Mouse (Mus musculus): ENCODE measurements around the gene Eif2b1. TPM values are rescaled to one million over a fixed set of nuclear protein-coding genes. Genes with fewer than 3 reads are reported as not detected.
A peak's percentile ranks its signal among the peaks of the same experiment; 100 is the strongest.
"Not testable (repeated sequence)": the region's sequence is repeated elsewhere in the genome, so short reads cannot be mapped to it uniquely, and the experiment has no call there.

The Eif2b1 gene
- total and polyA plus RNA-seq, 3 experiments: 18.4 to 27.6 (median 23.5) TPM

GRCm38 (mm10) chr5:124552558-124553307 lies 26.2 kb downstream of the Eif2b1 start, which contains the start of gene Ddx55:
TSS of gene Ddx55 (plus strand) at chr5:124552864.
- H3K79me2 ChIP-seq (replicated peaks; ENCODE audit: control insufficient read depth, insufficient read depth, low read length): no peaks in the 10 kb centered on the region
- intact Hi-C loops (cut with DNase I): loop anchor here (1.0 kb wide), 1 partner anchor 12 kb away; the partner anchor contains the start of gene Tmed2
- DNase-seq: peak; percentile 92
- H3K36me3 ChIP-seq (ENCODE audit: control insufficient read depth, insufficient read depth, low read length): peaks cover under 1% of the 10 kb centered on the region
- H3K27me3 ChIP-seq (ENCODE audit: control insufficient read depth, insufficient read depth, low read length): no peaks in the 10 kb centered on the region
- under 1% methylated on average over 66 of the region's 66 CpGs for WGBS
- H3K4me3 ChIP-seq: peak within 1 kb of the TSS; percentile 58
- H3K27ac ChIP-seq: peak within 1 kb of the TSS; percentile 84
- peaks cover 2% of the 10 kb centered on the region for H3K4me1 ChIP-seq (ENCODE audit: control insufficient read depth, insufficient read depth, low read length)
- peak within 1 kb of the TSS; percentile 93 for H3K9ac ChIP-seq (ENCODE audit: low read depth, low read length)
- peak; percentile 27; the same call in 1 of the 2 replicates for TF ChIP-seq CTCF (IDR thresholded peaks at IDR 0.05)
- peak; percentile 78; the same call in 1 of the 2 replicates for TF ChIP-seq EP300 (IDR thresholded peaks at IDR 0.05; ENCODE audit: insufficient read depth, low read depth, low read length)
- peak; percentile 86 for TF ChIP-seq POLR2A (IDR thresholded peaks at IDR 0.05; ENCODE audit: insufficient read depth, low read depth, low read length)

- TF ChIP-seq EP300 (IDR thresholded peaks at IDR 0.05; ENCODE audit: insufficient read depth, low read depth, low read length) (no peak), POLR2A (IDR thresholded peaks at IDR 0.05; ENCODE audit: insufficient read depth, low read depth, low read length) (no peak), CTCF (IDR thresholded peaks at IDR 0.05) (no peak)
- DNase-seq: no peak
- H3K79me2 ChIP-seq (replicated peaks; ENCODE audit: control insufficient read depth, insufficient read depth, low read length): no peaks in the 10 kb centered on the region
- intact Hi-C loops (cut with DNase I): loop anchor here (1.0 kb wide), 1 partner anchor 12 kb away; the partner anchor contains the start of gene Tmed2
- peaks cover 3% of the 10 kb centered on the region for H3K36me3 ChIP-seq (ENCODE audit: control insufficient read depth, insufficient read depth, low read length)
- under 1% methylated on average over 9 of the region's 9 CpGs for WGBS
- H3K4me1 ChIP-seq (ENCODE audit: control insufficient read depth, insufficient read depth, low read length): peaks cover 2% of the 10 kb centered on the region
- no peaks in the 10 kb centered on the region for H3K27me3 ChIP-seq (ENCODE audit: control insufficient read depth, insufficient read depth, low read length)
- peak overlapping the region; percentile 84 for H3K27ac ChIP-seq
- H3K9ac ChIP-seq (ENCODE audit: low read depth, low read length): peak overlapping the region; percentile 93
- peak overlapping the region; percentile 58 for H3K4me3 ChIP-seq
These were observed 26.8 kb downstream of the Eif2b1 start for GRCm38 (mm10) chr5:124552094-124552472.

- H3K4me3 ChIP-seq: peak overlapping the region; percentile 58
- H3K36me3 ChIP-seq (ENCODE audit: control insufficient read depth, insufficient read depth, low read length); DNase-seq; H3K27me3 ChIP-seq (ENCODE audit: control insufficient read depth, insufficient read depth, low read length); H3K4me1 ChIP-seq (ENCODE audit: control insufficient read depth, insufficient read depth, low read length); H3K79me2 ChIP-seq (replicated peaks; ENCODE audit: control insufficient read depth, insufficient read depth, low read length); H3K9ac ChIP-seq (ENCODE audit: low read depth, low read length): not testable (repeated sequence)
- peak overlapping the region; percentile 84 for H3K27ac ChIP-seq
- peak; percentile 39 for TF ChIP-seq CTCF (IDR thresholded peaks at IDR 0.05)
- 36% methylated on average over 5 of the region's 5 CpGs for WGBS
- intact Hi-C loops (cut with DNase I): loop anchor here (1.0 kb wide), 1 partner anchor 11 kb away; the partner anchor contains the start of gene Tmed2
These were observed 27.4 kb downstream of the Eif2b1 start for GRCm38 (mm10) chr5:124551349-124552093.

- H3K36me3 ChIP-seq (ENCODE audit: control insufficient read depth, insufficient read depth, low read length); intact Hi-C loops (cut with DNase I); H3K27me3 ChIP-seq (ENCODE audit: control insufficient read depth, insufficient read depth, low read length); DNase-seq; H3K27ac ChIP-seq; H3K9ac ChIP-seq (ENCODE audit: low read depth, low read length); H3K79me2 ChIP-seq (replicated peaks; ENCODE audit: control insufficient read depth, insufficient read depth, low read length); H3K4me3 ChIP-seq; H3K4me1 ChIP-seq (ENCODE audit: control insufficient read depth, insufficient read depth, low read length): not testable (repeated sequence)
- WGBS: 80% methylated on average over 4 of the region's 4 CpGs
These were observed 28.2 kb downstream of the Eif2b1 start for GRCm38 (mm10) chr5:124550737-124551136.

- intact Hi-C loops (cut with DNase I): loop anchor here (10.0 kb wide), 1 partner anchor 427 kb away; the partner anchor contains the start of genes Arl6ip4 and Ogfod2
These were observed 37.3 kb downstream of the Eif2b1 start for GRCm38 (mm10) chr5:124541602-124541973.

More at GRCm38 (mm10) chr5:124541602-124541973, 37.3 kb downstream of the Eif2b1 start:
- H3K4me3 ChIP-seq: peak overlapping the region; percentile 81
- TF ChIP-seq EP300 (IDR thresholded peaks at IDR 0.05; ENCODE audit: insufficient read depth, low read depth, low read length) (no peak), POLR2A (IDR thresholded peaks at IDR 0.05; ENCODE audit: insufficient read depth, low read depth, low read length) (no peak), CTCF (IDR thresholded peaks at IDR 0.05) (no peak)
- 5% methylated on average over 8 of the region's 8 CpGs for WGBS
- peak overlapping the region; percentile 88 for H3K27ac ChIP-seq
- H3K9ac ChIP-seq (ENCODE audit: low read depth, low read length): peak overlapping the region; percentile 80
- no peak for DNase-seq
- peaks cover 4% of the 10 kb centered on the region; the same call in 1 of the 2 replicates for H3K79me2 ChIP-seq (replicated peaks; ENCODE audit: control insufficient read depth, insufficient read depth, low read length)
- H3K36me3 ChIP-seq (ENCODE audit: control insufficient read depth, insufficient read depth, low read length): peaks cover 16% of the 10 kb centered on the region
- H3K27me3 ChIP-seq (ENCODE audit: control insufficient read depth, insufficient read depth, low read length): no peaks in the 10 kb centered on the region
- peaks cover 6% of the 10 kb centered on the region for H3K4me1 ChIP-seq (ENCODE audit: control insufficient read depth, insufficient read depth, low read length)

All from heart, adult 2 months (tissue).